Mouse (Mus musculus): ENCODE measurements around the gene Zc3hc1. TPM values are rescaled to one million over a fixed set of nuclear protein-coding genes. Genes with fewer than 3 reads are reported as not detected.

Gene Zc3hc1
- polyA plus RNA-seq, 1 experiment from 2014 or later: 64.6 TPM

GRCm38 (mm10) chr6:30359762-30360509, 30.9 kb downstream of the Zc3hc1 start:
- Histone ChIP-seq H3K27ac (ENCODE audit: low read depth, low read length) (no peak overlapping the region), H3K9me3 (ENCODE audit: control insufficient read depth, low read length) (no peaks in the 10 kb centered on the region), H3K36me3 (ENCODE audit: control insufficient read depth, insufficient read depth, low read length) (no peaks in the 10 kb centered on the region), H3K4me2 (no peak overlapping the region), H3K4me3 (ENCODE audit: low read depth, low read length) (no peak overlapping the region), H3K9ac (ENCODE audit: low read depth, low read length) (no peak overlapping the region), H3K4me1 (replicated peaks; ENCODE audit: control insufficient read depth, insufficient read depth, low read length) (no peaks in the 10 kb centered on the region), H3K27me3 (replicated peaks; ENCODE audit: control insufficient read depth, insufficient read depth, low read length) (no peaks in the 10 kb centered on the region)
- ATAC-seq (replicated peaks; ENCODE audit: low FRiP score) (no peak), DNase-seq (ENCODE audit: low spot score) (no peak)
- WGBS: 66% methylated on average over 12 of the region's 12 CpGs

GRCm38 (mm10) chr6:30357561-30358177, 33.2 kb downstream of the Zc3hc1 start:
- no peaks in the 10 kb centered on the region for H3K36me3 ChIP-seq (ENCODE audit: control insufficient read depth, insufficient read depth, low read length)
- H3K4me3 ChIP-seq (ENCODE audit: low read depth, low read length): no peak overlapping the region
- no peak overlapping the region for H3K9ac ChIP-seq (ENCODE audit: low read depth, low read length)
- peak; percentile 66 for DNase-seq (ENCODE audit: low spot score)
- H3K4me2 ChIP-seq: no peak overlapping the region
- no peak for ATAC-seq (replicated peaks; ENCODE audit: low FRiP score)
- H3K27ac ChIP-seq (ENCODE audit: low read depth, low read length): no peak overlapping the region
- H3K9me3 ChIP-seq (ENCODE audit: control insufficient read depth, low read length): no peaks in the 10 kb centered on the region
- 22% methylated on average over 9 of the region's 9 CpGs for WGBS
- H3K27me3 ChIP-seq (replicated peaks; ENCODE audit: control insufficient read depth, insufficient read depth, low read length): no peaks in the 10 kb centered on the region
- no peaks in the 10 kb centered on the region for H3K4me1 ChIP-seq (replicated peaks; ENCODE audit: control insufficient read depth, insufficient read depth, low read length)

- Histone ChIP-seq H3K27ac (ENCODE audit: low read depth, low read length) (no peak overlapping the region), H3K4me3 (ENCODE audit: low read depth, low read length) (no peak overlapping the region), H3K4me2 (no peak overlapping the region), H3K4me1 (replicated peaks; ENCODE audit: control insufficient read depth, insufficient read depth, low read length) (no peaks in the 10 kb centered on the region), H3K36me3 (ENCODE audit: control insufficient read depth, insufficient read depth, low read length) (no peaks in the 10 kb centered on the region), H3K9me3 (ENCODE audit: control insufficient read depth, low read length) (no peaks in the 10 kb centered on the region), H3K27me3 (replicated peaks; ENCODE audit: control insufficient read depth, insufficient read depth, low read length) (no peaks in the 10 kb centered on the region), H3K9ac (ENCODE audit: low read depth, low read length) (no peak overlapping the region)
- whole genome bisulfite sequencing: 84% methylated on average over 12 of the region's 12 CpGs
- no peak for ATAC-seq (replicated peaks; ENCODE audit: low FRiP score)
- DNase-seq (ENCODE audit: low spot score): no peak
These were observed 34.1 kb downstream of the Zc3hc1 start for GRCm38 (mm10) chr6:30356680-30357079.

GRCm38 (mm10) chr6:30356161-30356560, 34.7 kb downstream of the Zc3hc1 start:
- DNase-seq (ENCODE audit: low spot score) (no peak), ATAC-seq (replicated peaks; ENCODE audit: low FRiP score) (no peak)
- Histone ChIP-seq H3K4me2 (no peak overlapping the region), H3K27ac (ENCODE audit: low read depth, low read length) (no peak overlapping the region), H3K4me1 (replicated peaks; ENCODE audit: control insufficient read depth, insufficient read depth, low read length) (no peaks in the 10 kb centered on the region), H3K4me3 (ENCODE audit: low read depth, low read length) (no peak overlapping the region), H3K9ac (ENCODE audit: low read depth, low read length) (no peak overlapping the region), H3K36me3 (ENCODE audit: control insufficient read depth, insufficient read depth, low read length) (no peaks in the 10 kb centered on the region), H3K9me3 (ENCODE audit: control insufficient read depth, low read length) (no peaks in the 10 kb centered on the region), H3K27me3 (replicated peaks; ENCODE audit: control insufficient read depth, insufficient read depth, low read length) (no peaks in the 10 kb centered on the region)
- 75% methylated on average over 5 of the region's 5 CpGs for WGBS

- DNase-seq (ENCODE audit: low spot score) (no peak), ATAC-seq (replicated peaks; ENCODE audit: low FRiP score) (no peak)
- no peaks in the 10 kb centered on the region for H3K9me3 ChIP-seq (ENCODE audit: control insufficient read depth, low read length)
- WGBS: 82% methylated on average over 8 of the region's 8 CpGs
- H3K4me3 ChIP-seq (ENCODE audit: low read depth, low read length): no peak overlapping the region
- no peak overlapping the region for H3K9ac ChIP-seq (ENCODE audit: low read depth, low read length)
- H3K4me1 ChIP-seq (replicated peaks; ENCODE audit: control insufficient read depth, insufficient read depth, low read length): no peaks in the 10 kb centered on the region
- H3K27ac ChIP-seq (ENCODE audit: low read depth, low read length): no peak overlapping the region
- H3K27me3 ChIP-seq (replicated peaks; ENCODE audit: control insufficient read depth, insufficient read depth, low read length): no peaks in the 10 kb centered on the region
- H3K36me3 ChIP-seq (ENCODE audit: control insufficient read depth, insufficient read depth, low read length): no peaks in the 10 kb centered on the region
- no peak overlapping the region for H3K4me2 ChIP-seq
These were observed 35.1 kb downstream of the Zc3hc1 start for GRCm38 (mm10) chr6:30355701-30356100.

- ATAC-seq (replicated peaks; ENCODE audit: low FRiP score): no peak
- no peak overlapping the region for H3K4me3 ChIP-seq (ENCODE audit: low read depth, low read length)
- no peak overlapping the region for H3K4me2 ChIP-seq
- H3K27ac ChIP-seq (ENCODE audit: low read depth, low read length): no peak overlapping the region
- no peaks in the 10 kb centered on the region for H3K4me1 ChIP-seq (replicated peaks; ENCODE audit: control insufficient read depth, insufficient read depth, low read length)
- DNase-seq (ENCODE audit: low spot score): no peak
- no peaks in the 10 kb centered on the region for H3K9me3 ChIP-seq (ENCODE audit: control insufficient read depth, low read length)
- WGBS: 22% methylated on average over 5 of the region's 5 CpGs
- H3K27me3 ChIP-seq (replicated peaks; ENCODE audit: control insufficient read depth, insufficient read depth, low read length): no peaks in the 10 kb centered on the region
- H3K9ac ChIP-seq (ENCODE audit: low read depth, low read length): no peak overlapping the region
- no peaks in the 10 kb centered on the region for H3K36me3 ChIP-seq (ENCODE audit: control insufficient read depth, insufficient read depth, low read length)
These were observed 36.1 kb downstream of the Zc3hc1 start for GRCm38 (mm10) chr6:30354760-30355159.

- no peak for ATAC-seq (replicated peaks; ENCODE audit: low FRiP score)
- whole genome bisulfite sequencing: 71% methylated on average over 8 of the region's 8 CpGs
- H3K9ac ChIP-seq (ENCODE audit: low read depth, low read length): no peak overlapping the region
- no peak overlapping the region for H3K27ac ChIP-seq (ENCODE audit: low read depth, low read length)
- no peaks in the 10 kb centered on the region for H3K4me1 ChIP-seq (replicated peaks; ENCODE audit: control insufficient read depth, insufficient read depth, low read length)
- DNase-seq (ENCODE audit: low spot score): no peak
- H3K9me3 ChIP-seq (ENCODE audit: control insufficient read depth, low read length): no peaks in the 10 kb centered on the region
- no peaks in the 10 kb centered on the region for H3K36me3 ChIP-seq (ENCODE audit: control insufficient read depth, insufficient read depth, low read length)
- no peak overlapping the region for H3K4me3 ChIP-seq (ENCODE audit: low read depth, low read length)
- H3K27me3 ChIP-seq (replicated peaks; ENCODE audit: control insufficient read depth, insufficient read depth, low read length): no peaks in the 10 kb centered on the region
- H3K4me2 ChIP-seq: no peak overlapping the region
These were observed 37.2 kb downstream of the Zc3hc1 start for GRCm38 (mm10) chr6:30353661-30354060.

GRCm38 (mm10) chr6:30352762-30353161, 38.1 kb downstream of the Zc3hc1 start:
- Histone ChIP-seq H3K4me2 (no peak overlapping the region), H3K4me1 (replicated peaks; ENCODE audit: control insufficient read depth, insufficient read depth, low read length) (no peaks in the 10 kb centered on the region), H3K27me3 (replicated peaks; ENCODE audit: control insufficient read depth, insufficient read depth, low read length) (no peaks in the 10 kb centered on the region), H3K9me3 (ENCODE audit: control insufficient read depth, low read length) (no peaks in the 10 kb centered on the region), H3K27ac (ENCODE audit: low read depth, low read length) (no peak overlapping the region), H3K36me3 (ENCODE audit: control insufficient read depth, insufficient read depth, low read length) (no peaks in the 10 kb centered on the region), H3K4me3 (ENCODE audit: low read depth, low read length) (no peak overlapping the region), H3K9ac (ENCODE audit: low read depth, low read length) (no peak overlapping the region)
- DNase-seq (ENCODE audit: low spot score) (no peak), ATAC-seq (replicated peaks; ENCODE audit: low FRiP score) (no peak)
- WGBS: 63% methylated on average over 8 of the region's 8 CpGs

GRCm38 (mm10) chr6:30351290-30351689, 39.5 kb downstream of the Zc3hc1 start:
- ATAC-seq (replicated peaks; ENCODE audit: low FRiP score): no peak

More at GRCm38 (mm10) chr6:30351290-30351689, 39.5 kb downstream of the Zc3hc1 start:
- Histone ChIP-seq H3K4me2 (no peak overlapping the region), H3K36me3 (ENCODE audit: control insufficient read depth, insufficient read depth, low read length) (no peaks in the 10 kb centered on the region), H3K9me3 (ENCODE audit: control insufficient read depth, low read length) (no peaks in the 10 kb centered on the region), H3K4me1 (replicated peaks; ENCODE audit: control insufficient read depth, insufficient read depth, low read length) (no peaks in the 10 kb centered on the region), H3K27ac (ENCODE audit: low read depth, low read length) (no peak overlapping the region), H3K4me3 (ENCODE audit: low read depth, low read length) (no peak overlapping the region), H3K9ac (ENCODE audit: low read depth, low read length) (no peak overlapping the region), H3K27me3 (replicated peaks; ENCODE audit: control insufficient read depth, insufficient read depth, low read length) (no peaks in the 10 kb centered on the region)
- WGBS: 73% methylated on average over 9 of the region's 9 CpGs
- DNase-seq (ENCODE audit: low spot score): no peak
